Comparison of ENCODE assay signal across 10 mouse cellular contexts in genomic region chr2:18053951-18054530, GRCm38 (mm10). TPM values are rescaled to one million over a fixed set of nuclear protein-coding genes. Genes with fewer than 3 reads are reported as not detected.
A peak's percentile ranks its signal among the peaks of the same experiment; 100 is the strongest.
DNase-seq lines count a peak whose midpoint lies in the region; ATAC-seq and TF ChIP-seq lines count a peak whose summit lies in the region.
"Had no signal": no experiment of that assay in that cellular context is flagged by ENCODE, and none has a peak within 500 bp of the region (broad histone marks: within the 10 kb centered on the region; RNA-seq: fewer than 3 reads in every experiment).

No protein-coding gene starts in this region.

- peaks cover 10% of the 10 kb centered on the region for H3K36me3 ChIP-seq in heart, adult 2 months (ENCODE audit: control insufficient read depth, insufficient read depth, low read length)
- no peaks in the 10 kb centered on the region for H3K36me3 ChIP-seq in kidney, embryonic 14.5 days (ENCODE audit: control insufficient read depth, insufficient read depth, low read length)
- H3K36me3 ChIP-seq in neural tube, embryonic 13.5 days, result no peaks in the 10 kb centered on the region

- H3K27ac ChIP-seq in heart, adult 2 months, result peak overlapping the region; percentile 98; the same call in 1 of the 2 replicates
- peak overlapping the region; percentile 4; the same call in 1 of the 2 replicates for H3K27ac ChIP-seq in kidney, embryonic 14.5 days (ENCODE audit: low read depth, low read length)
- H3K27ac ChIP-seq in neural tube, embryonic 13.5 days (replicated peaks), result peak overlapping the region; percentile 100
- H3K27ac ChIP-seq: macrophage had no signal

- no peaks in the 10 kb centered on the region for H3K9me3 ChIP-seq in kidney, embryonic 14.5 days (ENCODE audit: control insufficient read depth, low read length)
- no peaks in the 10 kb centered on the region for H3K9me3 ChIP-seq in neural tube, embryonic 13.5 days

- WGBS in heart, adult 2 months, result 44% methylated on average over 2 of the region's 2 CpGs
- WGBS in kidney, embryonic 14.5 days, result 29% methylated on average over 2 of the region's 2 CpGs
- 23% methylated on average over 2 of the region's 2 CpGs for WGBS in neural tube, embryonic 13.5 days

- H3K79me2 ChIP-seq in heart, adult 2 months (replicated peaks; ENCODE audit: control insufficient read depth, insufficient read depth, low read length), result no peaks in the 10 kb centered on the region

- no peak for TF ChIP-seq CTCF in heart, adult 2 months (IDR thresholded peaks at IDR 0.05)

- H3K9ac ChIP-seq in heart, adult 2 months (ENCODE audit: low read depth, low read length), result no peak overlapping the region
- H3K9ac ChIP-seq in kidney, embryonic 14.5 days (ENCODE audit: low read depth, low read length), result no peak overlapping the region
- H3K9ac ChIP-seq in neural tube, embryonic 13.5 days, result peak overlapping the region; percentile 45; the same call in 1 of the 2 replicates

- no peak for TF ChIP-seq POLR2A in heart, adult 2 months (IDR thresholded peaks at IDR 0.05; ENCODE audit: insufficient read depth, low read depth, low read length)

- H3K27me3 ChIP-seq in heart, adult 2 months (ENCODE audit: control insufficient read depth, insufficient read depth, low read length), result no peaks in the 10 kb centered on the region
- no peaks in the 10 kb centered on the region for H3K27me3 ChIP-seq in kidney, embryonic 14.5 days (ENCODE audit: control insufficient read depth, insufficient read depth, low read length)
- H3K27me3 ChIP-seq in neural tube, embryonic 13.5 days, result no peaks in the 10 kb centered on the region

- TF ChIP-seq EP300 in heart, adult 2 months (IDR thresholded peaks at IDR 0.05; ENCODE audit: insufficient read depth, low read depth, low read length), result no peak

- intact Hi-C loops in heart, adult 2 months (cut with DNase I), result loop anchor here (10.0 kb wide), 1 partner anchor 941 kb away; the partner anchor contains the start of genes 4930426L09Rik and Pip4k2a

- peaks cover 7% of the 10 kb centered on the region for H3K4me1 ChIP-seq in heart, adult 2 months (ENCODE audit: control insufficient read depth, insufficient read depth, low read length)
- H3K4me1 ChIP-seq in kidney, embryonic 14.5 days (ENCODE audit: control insufficient read depth, insufficient read depth, low read length), result peaks cover 25% of the 10 kb centered on the region
- peaks cover 77% of the 10 kb centered on the region for H3K4me1 ChIP-seq in neural tube, embryonic 13.5 days (replicated peaks)

- DNase-seq in kidney, adult 18-20 months, result peak; percentile 31
- DNase-seq in kidney, adult 11 months, result no peak
- DNase-seq in adrenal gland, postnatal 36 days, result peak; percentile 83 to 87
- DNase-seq in heart, adult 2 months, result peak; percentile 65 to 71
- DNase-seq in thymus, postnatal 14 days, result no peak

- no peak for ATAC-seq in kidney, embryonic 14.5 days (ENCODE audit: low FRiP score, low TSS enrichment)
- ATAC-seq in neural tube, embryonic 13.5 days (ENCODE audit: low read depth), result no peak
- ATAC-seq in granulocyte monocyte progenitor cell, adult 5-6 weeks (replicated peaks; ENCODE audit: poor library complexity, severe bottlenecking), result no peak

- no peak overlapping the region for H3K4me2 ChIP-seq in kidney, embryonic 14.5 days (replicated peaks; ENCODE audit: low read depth, low read length)
- peak overlapping the region; percentile 94 for H3K4me2 ChIP-seq in neural tube, embryonic 13.5 days

- H3K4me3 ChIP-seq in heart, adult 2 months, result no peak overlapping the region
- no peak overlapping the region for H3K4me3 ChIP-seq in kidney, embryonic 14.5 days (ENCODE audit: low read length)
- no peak overlapping the region for H3K4me3 ChIP-seq in neural tube, embryonic 13.5 days

RNA-seq across cellular contexts. Expression of gene Mllt10, which starts 1.0 kb away (rescaled TPM):
- total RNA-seq in adrenal gland, postnatal 36 days (2021), result 10 to 100 TPM; 46.8 to 47.7 TPM
- 10 to 100 TPM; 32.5 to 32.8 TPM for total RNA-seq in heart, adult 2 months (2021)
- polyA plus RNA-seq in heart, adult 2 months (2012; rRNA removed), result 20.6 and 23.3 TPM in 2 replicates
- 58.7 and 74.9 TPM in 2 replicates for polyA plus RNA-seq in kidney, embryonic 14.5 days (2014; fragmentation: Nextera tagmentation; extraction: Ambion mirVana)
- 62.3 and 63.1 TPM in 2 replicates for polyA plus RNA-seq in neural tube, embryonic 13.5 days (2015; fragmentation: Nextera tagmentation; extraction: Ambion mirVana)
- total RNA-seq in granulocyte monocyte progenitor cell, adult 5-6 weeks (2014; fragmentation: Nextera tagmentation), result 76.1 and 128 TPM in 2 replicates
- total RNA-seq in granulocyte monocyte progenitor cell, adult 5-6 weeks (2017), result 51.8 and 65.0 TPM in 2 replicates

RNA-seq across cellular contexts. Expression of gene Skida1, which starts 5.2 kb away (rescaled TPM):
- 1 to 10 TPM; 2.8 to 4.4 TPM for total RNA-seq in adrenal gland, postnatal 36 days (2021)
- 1 to 10 TPM; 1.7 to 4.5 TPM for total RNA-seq in heart, adult 2 months (2021)
- 2.0 and 3.7 TPM in 2 replicates for polyA plus RNA-seq in heart, adult 2 months (2012; rRNA removed)
- polyA plus RNA-seq in kidney, embryonic 14.5 days (2014; fragmentation: Nextera tagmentation; extraction: Ambion mirVana), result 10.5 and 11.4 TPM in 2 replicates
- polyA plus RNA-seq in neural tube, embryonic 13.5 days (2015; fragmentation: Nextera tagmentation; extraction: Ambion mirVana), result 8.2 and 9.2 TPM in 2 replicates
- total RNA-seq in granulocyte monocyte progenitor cell, adult 5-6 weeks (2014; fragmentation: Nextera tagmentation), result not detected in 2 replicates
- total RNA-seq in granulocyte monocyte progenitor cell, adult 5-6 weeks (2017), result not detected in 2 replicates
- polyA plus RNA-seq: macrophage had no signal

RNA-seq across cellular contexts. Expression of gene A930004D18Rik, which starts 16.5 kb away (rescaled TPM):
- 1 to 10 TPM; 1.4 to 1.9 TPM for total RNA-seq in adrenal gland, postnatal 36 days (2021)
- 1 to 10 TPM; 3.4 to 4.5 TPM for total RNA-seq in heart, adult 2 months (2021)
- 2.2 and 3.9 TPM in 2 replicates for polyA plus RNA-seq in heart, adult 2 months (2012; rRNA removed)
- polyA plus RNA-seq in kidney, embryonic 14.5 days (2014; fragmentation: Nextera tagmentation; extraction: Ambion mirVana), result 9.4 and 10.0 TPM in 2 replicates
- 8.8 and 12.3 TPM in 2 replicates for polyA plus RNA-seq in neural tube, embryonic 13.5 days (2015; fragmentation: Nextera tagmentation; extraction: Ambion mirVana)
- not detected in 2 replicates for total RNA-seq in granulocyte monocyte progenitor cell, adult 5-6 weeks (2014; fragmentation: Nextera tagmentation)
- 0.26 TPM in 1 of 2 replicates, not detected in the other for total RNA-seq in granulocyte monocyte progenitor cell, adult 5-6 weeks (2017)

RNA-seq across cellular contexts. Expression of gene H2al2a, which starts 57.3 kb away (rescaled TPM):
- total RNA-seq in adrenal gland, postnatal 36 days (2021), result not detected
- total RNA-seq in heart, adult 2 months (2021), result not detected
- 0.51 TPM in 1 of 2 replicates, not detected in the other for polyA plus RNA-seq in heart, adult 2 months (2012; rRNA removed)
- not detected in 2 replicates for polyA plus RNA-seq in kidney, embryonic 14.5 days (2014; fragmentation: Nextera tagmentation; extraction: Ambion mirVana)
- polyA plus RNA-seq in neural tube, embryonic 13.5 days (2015; fragmentation: Nextera tagmentation; extraction: Ambion mirVana), result not detected in 2 replicates
- not detected in 2 replicates for total RNA-seq in granulocyte monocyte progenitor cell, adult 5-6 weeks (2014; fragmentation: Nextera tagmentation)
- not detected in 2 replicates for total RNA-seq in granulocyte monocyte progenitor cell, adult 5-6 weeks (2017)
- polyA plus RNA-seq: cortical plate, adult 2 months; macrophage had no signal

Comparison
In these comparisons a context has a peak if more than half of its experiments do, and no peak if none do; other contexts are left out.
1. DNase-seq: peak in kidney, adult 18-20 months (single experiment), adrenal gland, postnatal 36 days (2 of 2) and heart, adult 2 months (2 of 2); none in kidney, adult 11 months (single experiment) and thymus, postnatal 14 days (single experiment).
2. H3K27ac ChIP-seq: peak in every context shown above with its lines; median percentile 100 in neural tube, embryonic 13.5 days; 98 in heart, adult 2 months; 4 in kidney, embryonic 14.5 days.